Mouse (Mus musculus): Measurements from ENCODE around the gene Gkn3.

Gkn3 gene

DNA sequence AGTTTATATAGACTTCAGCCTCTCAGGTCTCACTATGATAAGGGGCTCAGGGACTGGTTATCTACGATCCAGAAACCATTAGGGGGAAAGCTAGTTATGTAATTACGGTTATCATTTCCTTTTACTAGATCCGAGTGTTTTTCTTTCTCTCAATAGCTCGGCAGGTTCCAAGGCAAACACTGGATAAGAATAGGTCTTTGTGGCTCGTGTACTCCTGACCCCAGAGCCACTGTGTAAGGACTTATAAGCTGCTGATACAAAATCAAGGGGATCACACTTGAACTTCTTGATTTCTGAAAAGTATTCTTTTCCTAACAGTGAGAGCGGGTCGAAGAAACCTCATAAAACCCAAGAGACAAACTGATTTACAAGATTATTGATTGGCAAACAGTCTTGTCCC lies at the start of gene Gkn3:
Gene Gkn3, minus strand, starts transcription at position 59 of the 400 bp plus-strand sequence.
- in situ Hi-C loops (cut with MboI, MseI) = no loop called here

GRCm38 (mm10) chr6:87436745-87437144 lies 48.0 kb upstream of the Gkn3 start:
- in situ Hi-C loops (cut with MboI, MseI) = no loop called here

DNA sequence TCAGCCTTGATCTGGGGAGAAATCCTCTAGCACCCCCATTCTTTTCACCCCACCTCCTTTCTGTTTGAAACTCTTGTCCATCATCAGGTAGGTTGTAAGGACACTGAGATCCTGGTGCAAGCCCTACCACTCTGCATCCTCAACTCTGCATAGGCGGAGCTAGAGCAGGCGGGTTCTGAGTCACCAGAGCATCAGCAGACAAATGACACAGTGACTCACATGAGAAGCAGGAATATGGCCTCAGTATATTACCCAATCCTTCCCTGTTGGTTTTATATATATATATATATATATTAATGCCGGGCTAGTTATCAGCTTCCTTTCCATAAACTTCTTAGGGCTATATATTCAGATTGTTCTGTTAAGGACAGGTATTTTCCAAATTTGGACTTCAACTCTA lies 47.1 kb upstream of the Gkn3 start:
- in situ Hi-C loops (cut with MboI, MseI) = no loop called here

- in situ Hi-C loops (cut with MboI, MseI) = no loop called here
Measured at GRCm38 (mm10) chr6:87428487-87429044, 39.8 kb upstream of the Gkn3 start, which contains the start of gene Bmp10. TSS of gene Bmp10 (plus strand) at chr6:87428994.

- in situ Hi-C loops (cut with MboI, MseI) = no loop called here
Measured at GRCm38 (mm10) chr6:87427616-87428015, 38.9 kb upstream of the Gkn3 start.

DNA sequence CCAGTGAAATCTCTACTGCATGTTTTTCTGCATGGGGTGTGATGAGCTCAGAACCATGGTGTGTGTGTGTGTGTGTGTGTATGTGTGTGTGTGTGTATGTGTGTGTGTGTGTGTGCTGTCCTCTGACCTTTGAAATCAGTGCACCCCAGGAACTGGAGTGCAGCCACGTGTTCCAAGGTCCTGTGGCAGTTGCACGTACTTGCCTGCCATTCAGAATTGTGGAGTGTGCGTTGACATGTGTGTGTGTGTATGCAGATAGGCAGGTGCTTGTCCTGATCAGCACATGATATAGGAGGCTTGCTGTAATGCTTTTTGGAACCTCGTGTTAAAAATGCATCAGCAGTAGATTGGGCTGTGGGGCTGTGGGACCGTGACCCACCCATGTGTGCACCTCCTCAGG lies 38.2 kb upstream of the Gkn3 start:
- in situ Hi-C loops (cut with MboI, MseI) = no loop called here

DNA sequence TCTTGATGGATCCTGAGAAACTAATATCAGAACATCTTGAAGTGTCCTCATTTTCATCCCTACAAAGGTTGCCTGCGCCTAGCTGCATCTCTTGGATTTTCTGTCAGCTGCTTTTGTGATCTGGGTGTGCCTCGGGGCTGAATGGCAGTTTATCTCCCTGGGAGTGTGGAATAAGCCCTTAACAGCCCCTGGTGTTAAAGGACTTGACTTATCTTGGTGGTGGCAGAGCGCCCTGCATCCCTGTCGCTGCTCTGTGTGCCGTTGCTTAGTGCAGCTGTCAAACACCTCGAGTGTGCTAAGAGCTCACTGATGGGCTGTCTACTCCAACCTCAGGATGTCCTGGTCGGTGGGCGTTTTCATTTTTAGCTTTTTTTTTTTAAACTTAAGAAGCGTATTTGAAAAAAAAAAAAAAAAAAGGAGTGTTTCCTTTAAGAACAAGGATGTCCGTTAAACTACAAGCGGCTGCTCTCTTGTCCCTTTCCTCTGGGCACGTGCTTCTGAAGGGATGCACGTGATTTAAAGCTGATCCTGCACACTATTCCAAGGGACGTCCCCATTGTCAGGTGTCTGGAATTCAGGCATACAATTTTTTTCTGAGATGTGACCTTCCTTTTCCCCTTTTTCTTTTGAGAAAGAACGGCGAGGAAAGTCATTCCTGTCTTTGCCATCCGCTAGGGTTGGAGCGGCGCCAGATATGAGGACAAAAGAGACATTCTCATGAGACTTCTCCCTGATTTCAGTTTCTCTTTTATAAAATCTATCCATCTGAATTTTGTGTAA lies 35.5 kb upstream of the Gkn3 start:
- in situ Hi-C loops (cut with MboI, MseI) = no loop called here

DNA sequence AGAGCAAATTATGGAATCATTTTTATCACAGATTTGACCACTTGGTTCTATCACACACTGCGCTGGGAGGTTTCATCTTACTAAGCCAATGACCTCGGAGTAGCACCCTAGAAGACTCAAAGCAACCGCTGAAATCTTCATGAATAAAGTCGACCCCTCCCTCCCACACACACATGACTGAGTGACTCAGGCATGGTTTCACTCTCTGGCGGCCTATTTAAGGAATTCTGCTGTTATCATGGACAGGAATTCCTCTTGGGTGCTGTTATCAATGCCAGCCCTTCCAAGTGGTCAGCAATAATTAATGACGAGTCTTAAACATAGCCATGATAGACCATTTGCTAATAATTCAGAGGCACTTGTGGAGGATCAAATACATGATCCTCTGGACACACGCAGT lies 33.6 kb upstream of the Gkn3 start:
- in situ Hi-C loops (cut with MboI, MseI) = no loop called here

- in situ Hi-C loops (cut with MboI, MseI) = no loop called here
Measured at GRCm38 (mm10) chr6:87412011-87412410, 23.3 kb upstream of the Gkn3 start.

GRCm38 (mm10) chr6:87401456-87401855 lies 12.7 kb upstream of the Gkn3 start:
- in situ Hi-C loops (cut with MboI, MseI) = no loop called here

DNA sequence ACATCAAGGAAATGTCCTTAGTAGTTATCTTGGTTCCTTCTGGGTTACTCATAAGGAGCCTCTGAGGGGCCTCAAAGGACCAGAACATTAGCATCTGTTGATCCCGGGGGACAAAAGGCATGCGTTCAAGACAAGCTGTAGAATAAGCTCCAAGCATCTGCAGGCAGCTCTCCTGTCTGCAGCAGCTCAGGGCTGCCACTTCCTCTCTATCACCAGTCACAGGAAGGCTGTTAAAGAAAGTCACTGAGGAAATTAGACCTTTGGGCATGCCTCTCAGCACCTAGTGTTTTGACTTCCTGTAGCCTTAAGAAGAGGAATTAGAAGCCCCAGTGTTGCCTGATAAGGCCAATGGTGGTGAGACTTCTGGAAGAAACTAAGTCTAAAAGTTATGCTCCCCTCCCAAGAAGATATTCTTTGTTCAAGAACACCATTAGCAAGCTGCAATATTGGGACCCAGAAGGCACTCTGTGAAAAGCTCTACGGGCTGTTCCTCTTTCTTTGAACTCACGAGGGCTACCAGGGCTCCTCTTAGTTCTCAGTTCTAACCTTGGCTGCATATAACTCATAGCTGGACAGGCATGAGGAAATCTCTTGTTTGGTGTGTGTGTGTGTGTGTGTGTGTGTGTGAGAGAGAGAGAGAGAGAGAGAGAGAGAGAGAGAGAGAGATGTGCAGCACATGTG lies 11.3 kb upstream of the Gkn3 start:
- in situ Hi-C loops (cut with MboI, MseI) = loop anchor here (5.0 kb wide), 1 partner anchor 52 kb away; no protein-coding TSS in a partner anchor

- in situ Hi-C loops (cut with MboI, MseI) = loop anchor here (5.0 kb wide), 1 partner anchor 53 kb away; no protein-coding TSS in a partner anchor
Measured at GRCm38 (mm10) chr6:87399137-87399536, 10.4 kb upstream of the Gkn3 start.

DNA sequence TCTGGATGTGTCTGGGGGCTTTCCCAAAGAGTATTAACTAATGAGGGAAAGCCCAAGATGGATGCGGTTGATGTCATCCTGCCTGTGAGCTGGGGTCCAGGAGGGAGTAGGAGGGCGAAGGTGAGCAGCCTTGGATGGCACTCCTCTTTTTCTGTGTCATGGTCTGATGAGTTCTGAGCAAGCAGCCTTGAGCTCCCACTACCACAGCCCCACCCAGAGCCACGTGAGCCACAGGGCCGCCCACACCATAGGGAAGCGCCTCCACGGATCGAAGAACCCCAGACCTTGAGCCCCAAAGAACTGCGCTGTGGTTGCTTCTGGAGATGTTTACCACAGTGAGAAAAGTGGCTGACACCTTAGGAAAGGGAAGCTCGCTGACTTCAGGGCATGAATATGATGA lies 6.0 kb upstream of the Gkn3 start:
- in situ Hi-C loops (cut with MboI, MseI) = loop anchor here (5.0 kb wide), 1 partner anchor 58 kb away; no protein-coding TSS in a partner anchor

- in situ Hi-C loops (cut with MboI, MseI) = no loop called here
Measured at GRCm38 (mm10) chr6:87393466-87394205, 4.9 kb upstream of the Gkn3 start.

DNA sequence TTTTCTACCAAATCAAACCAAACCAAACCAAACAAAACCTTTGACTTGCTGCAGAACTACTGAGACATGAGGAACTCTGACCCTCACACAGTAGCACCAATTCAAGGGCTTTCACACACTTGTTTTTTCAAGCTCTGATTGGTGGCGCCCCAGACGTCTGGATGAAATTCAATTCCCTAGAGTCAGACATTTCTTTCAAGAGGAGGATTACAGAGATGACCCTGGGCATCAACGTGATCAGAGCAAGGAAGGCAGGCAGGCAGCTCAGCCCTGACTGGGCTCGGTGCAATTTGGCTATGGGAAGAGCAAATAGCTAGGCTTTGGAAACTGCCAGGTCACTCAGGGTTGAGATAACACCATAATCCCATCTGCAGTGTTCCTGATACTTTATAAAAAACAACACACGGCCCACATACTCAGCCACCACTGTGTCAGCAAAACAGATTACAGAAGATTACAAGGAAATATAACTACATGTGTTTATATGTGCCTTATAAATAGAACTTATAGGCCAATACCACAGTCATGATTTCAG lies 787 bp upstream of the Gkn3 start:
- in situ Hi-C loops (cut with MboI, MseI) = no loop called here

DNA sequence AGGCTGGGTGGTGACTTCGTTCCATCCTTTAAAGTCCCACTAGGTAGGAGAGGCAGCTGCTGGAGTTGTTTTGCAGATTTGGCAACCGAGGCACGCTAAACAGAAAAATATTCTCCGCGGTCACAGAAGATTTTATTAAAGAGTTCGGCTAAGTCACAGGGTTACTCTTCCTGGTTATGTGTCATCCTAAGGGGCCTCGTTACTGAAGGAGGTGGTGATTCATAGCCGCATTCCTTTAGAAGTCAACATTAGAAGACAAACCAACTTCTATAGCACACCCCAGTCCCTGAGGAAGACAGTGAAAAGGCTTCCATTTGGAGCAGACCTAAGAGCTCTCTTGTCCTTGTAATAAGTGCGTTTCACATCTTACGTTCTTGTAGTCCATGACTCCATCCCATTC lies 2.1 kb downstream of the Gkn3 start:
- in situ Hi-C loops (cut with MboI, MseI) = no loop called here

GRCm38 (mm10) chr6:87386203-87386602 lies 2.5 kb downstream of the Gkn3 start:
- in situ Hi-C loops (cut with MboI, MseI) = no loop called here

GRCm38 (mm10) chr6:87384761-87385160 lies 4.0 kb downstream of the Gkn3 start:
- in situ Hi-C loops (cut with MboI, MseI) = no loop called here

- in situ Hi-C loops (cut with MboI, MseI) = no loop called here
Measured at GRCm38 (mm10) chr6:87383926-87384691, 4.6 kb downstream of the Gkn3 start.

DNA sequence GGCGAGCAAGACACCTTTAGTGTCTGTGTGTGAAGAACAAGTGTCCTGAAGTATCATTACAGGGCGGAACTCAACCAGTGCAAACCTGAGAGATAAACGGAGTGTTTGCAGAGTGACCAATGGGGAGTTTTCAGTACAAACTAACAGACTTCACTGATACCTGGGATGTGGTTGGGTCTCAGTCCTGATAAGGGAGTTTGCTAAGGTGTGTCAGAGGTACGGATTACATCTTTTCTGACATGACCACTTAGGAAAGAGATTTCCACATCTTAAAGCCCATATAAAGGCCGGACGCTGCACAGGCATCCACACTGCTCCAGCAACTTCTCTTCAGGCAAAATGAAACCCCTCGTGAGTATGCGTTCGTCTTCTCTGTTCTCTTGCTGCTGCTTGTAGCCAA lies 15.7 kb downstream of the Gkn3 start, which contains the start of gene Gkn2:
Gene Gkn2, plus strand, starts transcription at position 301 of the 400 bp plus-strand sequence.
- in situ Hi-C loops (cut with MboI, MseI) = no loop called here

- in situ Hi-C loops (cut with MboI, MseI) = loop anchor here (10.0 kb wide), 1 partner anchor 734 kb away; no protein-coding TSS in a partner anchor
Measured at GRCm38 (mm10) chr6:87369223-87369622, 19.5 kb downstream of the Gkn3 start.

Data from T-helper 2 cell (primary cell).